Mouse (Mus musculus) cerebellum, adult 2 months (tissue): ENCODE results near the gene Supt16.

ENCODE experiments used
- CTCF ChIP-seq: fragments of 200-500 bp; IDR thresholded peaks from 2 replicates; pipeline ENCODE4 v1.5.1; 2011; ENCODE audit warnings: low read depth, mild to moderate bottlenecking, control low read depth, low read length, moderate library complexity, borderline replicate concordance; ENCODE audit not compliant: insufficient read depth
- POLR2A ChIP-seq: fragments of 200-500 bp; IDR thresholded peaks from 2 replicates; pipeline ENCODE4 v1.6.1; 2011; ENCODE audit warnings: low read length, control low read depth, borderline replicate concordance; ENCODE audit not compliant: insufficient read depth

GRCm38 (mm10) chr14:52120169-52120568 lies 77.0 kb downstream of the Supt16 start:
- TF ChIP-seq CTCF, result no peak
- no peak for TF ChIP-seq POLR2A
